Mouse (Mus musculus) cerebral cortex, adult 2 months (tissue): ENCODE data around the gene Isoc2b.

ENCODE experiments used
- WGBS: fragments of 180-500 bp; shearing (Covaris S2); methylation state at CpG from one replicate; pipeline ENCODE4 v1.1.7; 2018; 5-methylcytosine and 5-hydroxymethylcytosine counted together

The Isoc2b gene

DNA sequence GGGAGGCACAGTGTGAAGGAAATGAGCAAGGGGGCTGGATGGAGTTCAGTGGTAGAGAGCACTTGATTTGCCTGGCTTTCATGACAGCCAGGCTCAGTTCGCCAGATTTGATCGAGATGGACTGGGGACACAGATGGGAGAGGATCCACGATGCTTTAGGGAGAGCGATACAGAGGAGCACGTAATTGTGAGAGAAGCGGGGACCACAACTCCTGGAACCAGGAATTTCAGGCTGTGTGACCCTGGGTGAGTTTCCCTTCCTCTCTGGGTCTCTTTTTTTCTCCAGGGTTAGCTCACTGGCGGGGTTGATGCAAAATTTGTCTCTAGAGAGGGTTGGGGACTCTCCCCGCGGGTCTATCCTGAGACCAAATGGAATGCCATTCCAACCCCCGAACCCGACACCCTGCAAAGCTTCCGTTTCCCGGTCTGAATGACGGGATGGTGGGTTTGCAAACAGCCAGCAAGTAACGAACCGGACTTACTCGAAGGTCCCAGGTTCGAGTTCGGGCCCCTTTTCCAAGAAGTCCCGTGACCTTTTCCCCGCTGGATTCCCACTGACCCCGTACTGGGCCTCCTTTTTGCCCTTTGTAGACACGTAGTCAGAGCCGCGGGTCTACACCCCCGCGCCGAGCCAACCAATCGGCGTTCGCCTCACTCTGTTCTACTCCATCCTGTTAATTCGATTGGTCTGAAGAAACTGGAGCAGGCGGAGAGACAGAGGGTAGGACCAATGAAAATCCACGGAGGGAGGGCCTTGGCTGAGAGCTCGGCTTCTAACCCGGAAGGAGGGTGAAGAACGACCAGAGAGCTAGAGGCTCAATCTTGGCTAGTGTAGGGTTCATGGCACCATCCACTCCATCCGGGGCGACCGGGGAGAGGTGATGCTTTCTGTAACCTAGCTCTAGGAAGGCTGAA is 4.2 kb downstream of the Isoc2b start:
- 3% methylated on average over 40 of the region's 40 CpGs for WGBS

DNA sequence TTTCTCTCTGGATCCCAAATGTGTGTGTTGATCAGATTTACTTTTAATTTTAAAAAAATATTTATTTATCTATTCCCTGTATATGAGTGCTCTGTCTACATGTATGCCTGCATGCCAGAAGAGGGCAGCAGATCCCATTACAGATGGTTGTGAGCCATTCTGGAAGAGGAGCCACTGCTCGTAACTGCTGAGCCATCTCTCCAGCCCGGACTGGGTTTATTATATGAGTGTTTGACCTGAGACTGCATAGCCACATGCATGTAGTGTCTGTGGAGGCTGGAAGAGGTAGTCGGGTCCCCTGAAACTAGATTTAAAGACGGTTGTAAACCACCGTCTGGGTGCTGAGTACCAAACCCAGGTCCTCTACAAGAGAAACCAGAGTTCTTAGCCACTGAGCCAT is 5.0 kb downstream of the Isoc2b start:
- WGBS: 63% methylated on average over 5 of the region's 5 CpGs

DNA sequence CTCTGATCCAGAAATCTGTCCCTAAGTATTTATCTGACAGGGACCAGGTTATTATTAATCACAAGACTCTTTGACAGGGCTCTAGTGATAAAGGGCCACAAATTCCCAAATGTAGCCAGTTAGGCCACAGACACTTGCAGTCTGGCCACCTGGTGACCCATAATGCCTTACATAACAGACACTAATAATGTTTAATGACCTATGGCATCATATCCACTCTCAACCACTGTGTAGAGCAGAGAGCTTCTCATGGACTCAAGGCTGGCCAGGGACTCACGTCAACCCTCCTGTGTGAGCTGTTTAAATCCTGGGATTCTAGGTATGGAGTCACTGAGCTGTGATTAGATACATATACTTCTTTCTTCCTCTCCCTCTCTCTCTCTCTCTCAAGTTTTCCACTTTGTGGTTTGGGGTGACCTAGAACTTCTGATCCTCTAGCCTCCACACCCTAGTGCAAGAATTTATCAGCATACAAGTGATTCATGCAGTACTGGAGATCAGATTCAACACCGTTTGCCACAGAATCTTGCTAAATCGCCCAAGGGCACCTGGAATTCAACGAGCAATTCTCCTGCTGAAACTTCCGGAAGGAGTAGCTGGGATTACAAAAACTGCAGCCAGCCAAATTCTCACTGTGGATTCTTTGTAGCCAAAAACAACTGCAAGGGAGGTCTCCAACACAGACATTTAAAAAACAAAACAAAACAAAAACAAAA is 5.8 kb downstream of the Isoc2b start:
- WGBS: 85% methylated on average over 5 of the region's 5 CpGs

DNA sequence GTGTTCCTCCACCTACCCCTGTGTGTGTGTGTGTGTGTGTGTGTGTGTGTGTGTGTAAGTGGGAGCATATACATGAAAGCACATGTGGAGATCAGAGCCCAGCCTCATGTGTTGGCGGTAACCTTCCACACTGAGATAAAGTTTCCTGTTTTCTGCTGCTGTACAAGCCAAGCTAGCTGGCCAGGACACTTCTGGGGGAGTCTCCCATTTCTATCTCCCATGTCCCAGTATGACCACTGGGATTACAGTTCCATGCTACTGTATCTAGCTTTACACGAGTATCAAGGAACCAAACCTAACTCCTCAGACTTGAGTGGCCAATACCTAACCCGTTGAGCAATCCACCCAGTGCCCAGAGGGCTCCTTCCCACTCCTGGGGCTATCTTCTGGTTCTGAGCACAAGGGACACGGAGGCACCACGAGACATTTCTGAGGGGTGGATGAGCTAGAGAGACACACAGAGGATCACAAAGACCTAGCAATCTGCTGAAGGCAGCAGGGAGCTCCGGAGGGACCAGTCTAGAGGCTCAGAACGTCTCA is 6.4 kb downstream of the Isoc2b start:
- 88% methylated on average over 7 of the region's 7 CpGs for WGBS

DNA sequence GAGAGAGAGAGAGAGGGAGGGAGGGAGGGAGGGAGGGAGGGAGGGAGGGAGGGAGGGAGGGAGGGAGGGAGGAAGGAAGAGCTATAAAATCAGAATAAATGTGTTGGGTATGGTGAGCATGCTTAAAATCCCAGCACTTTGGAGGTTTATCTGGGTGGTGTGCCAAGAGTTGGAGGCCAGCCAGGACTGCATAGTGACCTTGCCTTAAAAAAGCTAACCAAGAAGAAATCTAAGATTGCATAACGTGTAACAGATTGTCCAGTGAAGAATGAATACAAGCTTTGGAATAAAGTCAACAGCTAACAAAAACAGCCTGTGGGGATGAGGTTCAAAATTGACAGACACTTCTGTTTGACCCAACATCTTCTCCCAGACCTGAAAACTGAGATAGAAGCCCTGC is 7.0 kb downstream of the Isoc2b start:
- 20% methylated on average over 1 of the region's 1 CpGs for WGBS

DNA sequence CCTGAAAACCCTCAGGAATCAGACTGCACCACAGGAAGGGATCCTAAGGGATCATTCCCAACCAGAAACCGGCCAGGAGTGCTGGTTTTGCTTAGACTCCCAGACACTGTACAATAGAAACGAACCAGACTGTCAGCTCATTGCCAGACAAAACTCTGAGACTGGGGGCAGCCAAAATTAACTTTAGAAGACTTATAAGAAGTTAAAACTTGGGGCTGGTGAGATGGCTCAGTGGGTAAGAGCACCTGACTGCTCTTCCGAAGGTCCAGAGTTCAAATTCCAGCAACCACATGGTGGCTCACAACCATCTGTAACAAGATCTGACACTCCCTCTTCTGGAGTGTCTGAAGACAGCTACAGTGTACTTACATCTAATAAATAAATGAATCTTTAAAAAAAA is 9.1 kb downstream of the Isoc2b start:
- whole genome bisulfite sequencing: 89% methylated on average over 3 of the region's 3 CpGs

DNA sequence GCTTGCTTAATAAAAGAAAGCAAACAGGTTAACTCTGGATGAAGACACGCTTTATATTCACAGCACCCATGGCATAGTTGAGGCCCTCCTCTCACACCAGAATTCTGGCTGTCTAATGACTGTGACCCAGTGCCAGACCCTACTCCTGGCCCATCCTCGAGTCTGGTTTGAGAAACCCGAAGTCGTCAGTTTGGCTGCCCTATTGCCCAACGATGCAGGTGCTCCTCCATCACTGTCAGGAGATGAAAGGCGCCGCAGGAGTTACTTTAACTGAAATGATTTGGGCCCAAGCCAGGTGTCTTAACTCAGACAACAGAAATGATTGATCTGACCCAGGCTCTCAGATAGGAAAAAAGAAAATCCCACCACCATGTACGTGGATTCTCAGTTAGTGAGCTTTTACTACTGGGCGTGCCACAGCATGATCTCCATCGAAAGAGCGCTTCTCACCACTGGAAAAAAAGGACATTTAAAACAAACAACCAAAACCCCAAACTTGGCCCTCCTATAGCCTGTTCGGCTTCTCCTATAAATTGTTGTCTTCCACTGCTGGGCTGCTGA is 10.6 kb downstream of the Isoc2b start:
- 87% methylated on average over 12 of the region's 12 CpGs for WGBS

DNA sequence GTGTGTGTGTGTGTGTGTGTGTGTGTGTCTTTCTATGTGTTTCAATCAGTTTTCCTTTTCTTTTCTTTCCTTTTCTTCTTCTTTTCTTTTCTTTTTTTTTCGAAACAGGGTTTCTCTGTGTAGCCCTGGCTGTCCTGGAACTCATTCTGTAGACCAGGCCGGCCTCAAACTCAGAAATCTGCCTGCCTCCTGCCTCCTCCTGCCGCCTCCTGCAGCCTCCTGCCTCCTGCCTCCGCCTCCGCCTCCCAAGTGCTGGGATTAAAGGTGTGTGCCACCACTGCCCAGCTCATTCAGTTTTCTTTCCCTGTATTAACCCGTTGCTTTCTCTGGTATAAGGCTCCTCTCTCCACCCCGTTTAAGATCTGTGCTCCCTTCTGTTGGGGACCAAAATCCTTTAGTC is 12.7 kb downstream of the Isoc2b start:
- WGBS: 70% methylated on average over 7 of the region's 7 CpGs

DNA sequence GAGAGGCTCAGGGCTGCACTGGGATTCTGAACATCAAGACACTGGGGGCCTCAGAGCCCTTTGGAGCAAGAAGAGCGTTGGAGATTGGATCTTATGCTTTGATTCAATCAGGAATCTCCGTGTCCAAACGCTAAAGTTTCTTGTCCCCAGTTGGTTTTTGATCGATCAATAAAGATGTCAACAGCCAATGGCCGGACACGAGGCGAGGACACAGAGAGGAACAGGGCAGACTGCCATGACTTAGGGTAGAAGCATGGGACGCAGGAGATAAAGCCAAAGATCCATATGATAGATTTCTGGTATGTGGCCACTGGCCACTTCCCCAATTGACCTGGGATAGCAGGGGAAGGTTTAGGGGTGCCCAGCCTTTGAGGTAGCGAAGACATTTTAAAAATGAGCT is 13.6 kb downstream of the Isoc2b start:
- 93% methylated on average over 9 of the region's 9 CpGs for WGBS

DNA sequence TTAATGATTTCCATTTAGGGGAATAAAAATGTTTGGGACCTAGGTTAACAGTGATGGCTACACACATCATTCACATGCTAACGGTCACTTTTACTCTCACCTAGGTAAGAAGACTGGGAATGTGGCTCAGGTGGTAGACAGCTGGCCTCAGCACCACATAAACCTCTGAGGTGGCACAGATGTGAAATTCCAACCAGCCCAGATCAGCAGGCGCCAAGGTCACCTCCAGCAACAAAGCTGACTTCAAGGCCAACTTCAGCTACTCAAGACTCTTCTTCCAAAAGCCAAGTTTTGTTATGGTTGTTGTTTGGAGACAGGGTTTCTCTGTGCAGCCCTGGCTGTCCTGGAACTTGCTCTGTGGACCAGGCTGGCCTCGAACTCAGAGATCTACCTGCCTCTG is 16.4 kb downstream of the Isoc2b start:
- 88% methylated on average over 3 of the region's 3 CpGs for WGBS

DNA sequence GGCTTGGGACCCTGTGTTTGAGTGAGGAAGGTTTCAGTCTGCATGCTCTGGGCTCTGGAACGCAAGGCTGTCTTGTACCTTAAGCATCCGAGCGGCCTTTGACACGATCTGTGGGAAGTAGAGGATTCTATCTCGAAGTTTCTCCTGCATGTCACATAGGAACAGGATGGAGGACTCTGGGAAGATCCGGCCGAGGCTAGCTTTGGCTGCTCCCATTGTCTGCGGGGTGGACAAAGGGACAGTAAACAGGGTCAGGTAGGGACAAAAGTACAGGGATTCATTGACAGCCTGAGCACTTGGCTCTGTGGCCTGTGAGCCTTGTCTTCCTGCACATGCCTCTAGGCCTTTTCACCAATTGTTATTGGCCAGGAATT is 18.8 kb downstream of the Isoc2b start:
- 85% methylated on average over 8 of the region's 8 CpGs for WGBS

DNA sequence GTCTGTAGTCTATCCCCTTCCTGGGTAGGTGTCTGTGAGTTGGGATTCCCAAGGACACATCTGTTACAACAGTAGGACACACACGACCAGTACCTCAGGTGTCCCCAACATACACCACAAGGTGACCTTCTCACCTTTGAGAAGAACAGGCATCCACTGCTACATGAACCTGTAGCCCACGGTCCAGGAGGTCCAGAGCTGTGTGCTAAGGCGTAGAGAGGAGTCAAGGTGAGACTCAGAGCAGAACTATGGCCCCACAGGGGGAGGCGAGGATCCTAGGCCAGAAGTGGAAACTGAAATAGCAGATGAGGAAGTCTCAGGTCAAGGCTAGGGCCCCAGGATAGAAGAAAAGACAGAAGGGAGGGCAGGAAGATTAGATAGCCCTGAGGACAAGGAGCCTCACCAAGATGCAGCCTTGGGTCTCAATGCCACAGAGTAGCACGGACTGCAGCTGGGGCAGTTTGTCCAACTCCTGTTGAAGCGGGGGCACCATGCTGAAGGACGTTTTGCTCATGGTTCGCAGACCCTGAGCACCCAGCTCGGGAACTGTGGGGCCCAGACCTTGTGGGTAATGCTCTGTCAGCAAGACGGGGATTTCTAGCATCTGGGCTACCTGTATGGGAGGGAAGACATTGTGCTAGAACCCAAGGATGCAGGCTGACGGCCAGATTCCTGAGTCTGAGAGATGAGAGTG is 19.3 kb downstream of the Isoc2b start:
- 84% methylated on average over 11 of the region's 11 CpGs for WGBS

DNA sequence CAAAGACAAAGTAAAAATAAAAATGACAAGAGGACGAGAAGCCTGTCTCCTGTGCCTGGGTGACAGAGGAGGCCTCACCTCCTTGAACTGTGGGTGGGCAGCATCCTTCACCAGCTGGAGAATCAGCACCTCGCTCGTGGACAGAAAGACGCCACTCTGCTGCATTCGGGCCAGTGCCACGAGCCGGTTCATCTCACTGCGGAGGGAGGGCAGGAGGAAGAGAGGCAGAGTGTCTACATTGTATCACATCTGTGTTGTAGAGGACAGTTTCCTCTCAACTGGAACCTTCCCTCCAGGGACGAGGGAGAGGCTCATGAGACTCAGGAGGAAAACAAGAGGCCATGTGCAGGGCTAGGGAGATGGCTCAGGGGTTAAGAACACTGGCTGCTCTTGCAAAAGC is 20.7 kb downstream of the Isoc2b start:
- 65% methylated on average over 9 of the region's 9 CpGs for WGBS

DNA sequence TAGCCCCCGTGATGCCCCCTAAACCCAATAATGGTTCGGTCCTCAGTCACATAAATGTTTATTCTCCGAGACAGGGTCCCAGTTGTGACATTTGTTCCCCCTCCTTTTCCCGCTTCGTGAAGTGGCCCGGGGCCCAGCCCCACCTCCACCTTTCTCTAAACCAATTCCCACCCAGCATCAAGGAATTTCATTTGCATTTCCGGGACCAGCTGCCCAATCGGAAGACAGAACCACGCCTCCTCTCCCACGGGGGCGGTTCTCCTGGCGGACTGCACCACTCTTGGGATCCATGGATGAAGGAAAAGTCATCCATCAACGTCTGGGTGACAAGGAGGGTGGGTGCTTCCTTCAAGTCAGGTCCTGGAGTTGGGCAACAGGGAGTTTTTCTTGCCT is 25.1 kb downstream of the Isoc2b start:
- WGBS: 3% methylated on average over 13 of the region's 13 CpGs

DNA sequence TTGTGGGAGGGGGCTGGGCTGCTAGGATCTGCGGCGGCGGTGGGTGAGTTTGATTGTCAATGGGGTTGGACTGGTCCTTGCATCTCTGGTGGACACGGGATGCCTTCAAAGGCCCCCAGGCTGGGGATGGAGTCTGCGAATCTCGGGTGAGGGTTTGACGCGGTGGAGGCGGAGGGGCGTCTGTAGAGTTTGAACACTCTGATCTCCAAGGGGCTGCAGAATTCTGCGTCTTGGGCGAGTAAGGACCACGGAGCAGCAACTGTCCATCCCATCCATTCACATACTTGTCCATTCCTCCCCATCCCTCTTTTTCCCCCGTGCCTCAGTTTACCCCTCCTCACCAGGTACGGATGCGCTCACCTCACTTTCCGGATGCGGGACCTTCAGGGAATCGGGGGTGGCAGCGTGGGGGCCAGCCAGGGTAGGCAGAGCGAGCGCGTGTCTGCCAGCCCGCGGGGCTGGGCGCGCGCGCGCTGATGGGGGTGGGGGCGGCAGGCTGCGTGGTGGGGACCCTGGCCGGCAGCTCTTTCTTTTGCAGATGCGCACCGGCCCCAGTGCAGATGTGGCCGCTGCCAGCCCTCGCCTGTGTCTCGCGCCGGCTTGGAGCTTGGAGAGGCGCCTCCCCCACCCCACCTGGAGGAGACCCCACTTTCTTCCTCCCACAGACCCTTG is 25.7 kb downstream of the Isoc2b start, which contains the start of gene Shisa7:
Shisa7 (minus strand) TSS at position 452 of the 672 bp plus-strand sequence.
- 2% methylated on average over 41 of the region's 41 CpGs for WGBS

DNA sequence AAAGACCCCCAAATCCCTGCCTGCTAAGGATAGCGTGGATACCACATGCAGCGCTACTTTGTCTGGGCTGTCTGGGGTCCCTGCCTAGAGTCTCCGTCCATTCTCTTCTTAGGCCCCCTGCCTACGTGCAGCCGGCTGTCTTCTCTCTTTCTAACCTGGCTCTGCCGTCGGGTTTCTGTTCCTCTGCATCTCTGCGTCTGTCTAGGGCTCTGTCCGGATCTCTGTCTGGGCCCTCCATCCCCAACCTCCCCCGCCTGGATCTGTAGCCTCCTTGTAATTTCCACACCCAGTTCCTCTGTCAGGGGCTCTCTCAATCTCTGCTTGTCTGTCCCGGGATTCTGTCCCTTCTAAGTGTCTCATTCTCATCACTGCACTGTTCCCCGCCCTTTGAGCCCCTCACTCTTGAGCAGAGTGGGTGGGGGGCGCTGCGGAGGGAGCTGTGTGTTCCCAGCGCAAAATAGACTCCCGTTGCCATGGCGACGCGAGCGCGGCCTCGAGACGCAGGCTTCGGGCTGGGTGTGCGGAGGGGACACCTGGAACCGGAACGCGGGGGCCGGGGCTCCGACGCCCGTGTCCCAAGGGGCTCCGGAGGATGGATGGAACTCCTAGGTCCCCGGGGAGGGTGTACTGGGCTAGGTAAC is 26.3 kb downstream of the Isoc2b start:
- WGBS: 1% methylated on average over 34 of the region's 34 CpGs

DNA sequence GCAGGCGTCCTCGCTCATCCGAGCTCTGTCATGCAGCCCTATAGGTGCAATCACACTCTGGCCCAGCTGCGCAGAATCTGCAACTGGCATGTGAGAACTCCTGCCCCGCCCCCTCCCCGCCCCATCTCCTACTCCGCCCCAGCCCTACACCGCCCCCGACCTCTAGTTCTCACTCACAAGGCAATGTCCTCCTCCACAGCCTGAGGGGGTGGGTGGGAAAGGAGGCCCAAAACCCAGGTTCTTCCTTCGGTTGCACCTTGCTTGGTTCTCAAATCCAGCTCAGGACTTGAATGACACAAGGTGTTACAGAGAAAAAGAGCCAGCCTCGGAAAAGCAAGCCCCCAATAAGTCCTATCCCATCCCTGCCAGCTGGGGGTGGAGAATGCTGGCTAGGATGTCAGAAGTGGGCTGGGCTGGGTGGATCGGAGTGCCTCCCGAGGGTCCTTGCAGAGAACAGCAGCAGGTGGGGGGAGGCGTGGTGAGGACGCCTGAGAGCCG is 27.4 kb downstream of the Isoc2b start:
- WGBS: under 1% methylated on average over 16 of the region's 16 CpGs

DNA sequence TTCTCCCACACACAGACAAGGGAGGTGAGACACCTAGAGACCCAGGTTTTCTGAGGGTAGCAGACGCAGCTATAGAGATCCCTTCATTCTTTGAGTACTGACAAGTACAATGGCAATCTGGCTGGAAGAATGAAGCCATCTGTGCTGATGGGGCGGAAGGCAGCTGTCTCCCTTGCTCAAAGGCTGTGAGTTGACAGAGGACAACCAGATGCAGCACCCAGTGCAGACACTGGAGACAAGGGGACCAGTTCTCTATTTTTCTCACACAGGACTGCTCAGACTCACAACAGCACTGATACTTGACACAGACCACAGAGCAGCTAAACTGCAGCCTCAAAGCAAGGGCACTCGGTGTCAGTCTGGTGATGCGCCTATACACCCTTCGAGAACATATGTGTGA is 28.0 kb downstream of the Isoc2b start:
- 29% methylated on average over 5 of the region's 5 CpGs for WGBS

DNA sequence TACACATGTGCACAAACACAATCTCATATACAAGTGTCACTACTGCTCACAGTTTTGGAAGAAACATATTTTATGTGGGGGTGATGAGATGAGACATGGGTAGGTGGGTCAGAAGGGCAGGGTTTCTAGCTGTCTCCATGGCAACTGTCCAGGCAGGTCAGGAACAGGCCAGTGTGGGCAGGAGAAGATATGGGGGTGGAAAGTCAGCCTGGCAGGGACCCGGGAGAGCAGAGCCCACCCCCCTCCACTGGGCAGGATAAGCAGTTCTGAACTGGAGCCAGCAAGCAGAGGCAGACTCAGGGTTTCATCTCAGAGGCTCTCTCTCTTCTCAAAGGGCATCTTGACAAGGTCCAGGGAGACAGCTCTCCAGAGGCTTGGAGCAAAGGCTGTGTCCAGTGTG is 32.4 kb downstream of the Isoc2b start:
- WGBS: 13% methylated on average over 1 of the region's 1 CpGs

DNA sequence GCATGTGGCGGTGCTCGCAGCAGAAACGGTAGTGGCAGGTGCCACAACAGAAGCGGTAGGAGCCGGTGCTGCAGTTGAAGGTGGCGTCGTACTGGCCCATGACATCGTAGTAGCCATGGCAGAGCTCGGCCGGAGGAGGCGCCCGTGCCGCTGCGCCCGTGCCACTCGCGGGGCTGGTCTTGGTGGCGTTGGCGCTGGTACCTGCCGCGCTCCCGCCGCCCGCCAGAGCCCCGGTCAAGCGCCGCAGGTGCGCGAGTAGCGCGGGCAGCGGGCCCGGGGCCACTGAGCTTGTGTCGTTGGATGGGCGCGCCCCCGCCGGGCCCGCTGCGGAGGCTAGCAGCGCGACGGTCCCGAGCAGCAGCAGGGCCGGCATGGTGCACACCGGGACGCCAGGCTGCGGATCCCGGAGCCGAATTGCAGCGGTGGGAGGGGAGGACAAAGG is 33.7 kb downstream of the Isoc2b start:
- WGBS: under 1% methylated on average over 50 of the region's 51 CpGs
